Mouse (Mus musculus) frontal cortex, postnatal 10 days (tissue): Measurements from ENCODE around the gene Trim26.

Source experiments
- DNase-seq, 2 experiments: peaks; one replicate each; pipeline ENCODE4 v3.0.0; 2022; ENCODE audit warnings: low spot score in 2 of 2, mixed read lengths in 1 of 2

Gene Trim26

DNA sequence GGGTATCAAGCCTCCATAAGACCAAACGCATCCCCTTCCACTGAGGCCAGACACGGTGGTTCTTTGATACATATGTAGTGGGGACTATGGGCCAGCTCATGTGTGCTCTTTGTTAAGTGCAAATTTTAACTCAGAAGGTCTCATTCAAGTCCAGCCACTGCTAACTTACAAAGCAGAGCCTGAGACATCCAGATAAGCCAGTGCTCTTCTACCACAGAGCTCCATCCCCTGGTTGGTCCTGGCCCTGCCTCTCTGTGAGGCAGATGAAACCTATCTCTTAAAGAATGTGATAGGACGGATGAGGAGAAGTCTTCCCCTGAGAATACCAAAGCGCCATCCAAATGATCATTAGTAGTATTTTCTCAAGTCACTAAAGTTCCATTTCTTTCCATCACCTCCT lies 62.4 kb downstream of the Trim26 start:
- DNase-seq = no peak

DNA sequence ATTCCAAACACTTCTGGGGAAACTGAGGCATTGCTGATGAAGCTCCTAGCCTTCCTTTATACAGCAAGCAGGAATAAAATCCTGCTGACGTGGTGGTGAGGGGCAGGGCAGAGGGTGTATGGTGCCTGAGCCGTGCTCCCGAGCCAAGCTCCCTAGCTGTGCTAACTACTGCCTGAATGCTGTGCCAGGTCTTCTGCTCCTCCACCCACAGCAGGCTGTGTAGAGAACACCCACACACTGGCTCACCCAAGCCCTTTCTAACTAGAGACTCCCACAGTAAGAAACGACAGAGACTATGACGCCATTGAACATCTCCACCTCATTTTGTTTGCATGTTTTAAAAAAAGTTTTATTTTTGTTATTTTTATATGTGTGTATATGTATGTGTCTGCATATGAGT lies 63.1 kb downstream of the Trim26 start:
- DNase-seq = no peak

- no peak for DNase-seq
Observed at GRCm38 (mm10) chr17:36900691-36901090, 63.8 kb downstream of the Trim26 start.

- no peak for DNase-seq
Observed at GRCm38 (mm10) chr17:36903651-36904050, 66.7 kb downstream of the Trim26 start.

DNA sequence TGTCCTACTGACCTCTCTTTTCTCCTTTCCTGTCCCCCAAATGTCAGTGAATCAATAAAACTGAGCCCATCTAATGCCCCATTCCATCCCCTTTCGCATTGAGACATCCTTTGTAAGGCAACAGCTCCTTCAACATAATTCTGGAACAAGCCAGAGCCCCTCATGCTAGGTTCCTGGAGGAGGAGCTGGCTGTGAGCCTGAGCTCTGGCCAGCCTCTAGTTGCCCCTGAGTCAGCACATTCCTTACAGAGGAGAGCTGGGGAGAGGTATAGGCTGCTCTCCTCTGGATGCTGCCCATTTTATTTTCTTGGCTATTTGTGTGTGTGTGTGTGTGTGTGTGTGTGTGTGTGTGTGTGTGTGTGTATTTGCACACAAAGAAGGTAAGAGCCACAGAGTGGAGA lies 71.3 kb downstream of the Trim26 start:
- no peak for DNase-seq
